Mouse (Mus musculus) limb, embryonic 11.5 days (tissue): ENCODE data around the gene Zfp334. TPM values are rescaled to one million over a fixed set of nuclear protein-coding genes. Genes with fewer than 3 reads are reported as not detected.
A peak's percentile ranks its signal among the peaks of the same experiment; 100 is the strongest.

Experiments used
- ATAC-seq: fragments of 200-750 bp; cut with Nextera tagmentation; 2 replicates; pipeline ENCODE4 v1.8.0; 2017; ENCODE audit warnings: low read depth; ENCODE audit not compliant: insufficient number of reproducible peaks, low FRiP score, low TSS enrichment
- DNase-seq: peaks from one replicate; pipeline ENCODE4 v3.0.0-alpha.2; 2015; ENCODE audit warnings: low spot score
- H3K27ac ChIP-seq: fragments of 300-500 bp; sonication (generic); replicated peaks from 2 replicates; pipeline ENCODE4 v1.5.1; 2014; ENCODE audit warnings: low read depth, mild to moderate bottlenecking, low read length
- H3K27me3 ChIP-seq: fragments of 300-500 bp; sonication (generic); 2 replicates; pipeline ENCODE4 v1.6.1; 2014; ENCODE audit warnings: mild to moderate bottlenecking, low read length, mixed read lengths; ENCODE audit not compliant: control insufficient read depth, insufficient read depth
- H3K36me3 ChIP-seq: fragments of 300-500 bp; sonication (generic); 2 replicates; pipeline ENCODE4 v1.6.1; 2014; ENCODE audit warnings: mild to moderate bottlenecking, low read length, moderate library complexity, mixed read lengths; ENCODE audit not compliant: control insufficient read depth, insufficient read depth
- H3K4me1 ChIP-seq: fragments of 300-500 bp; sonication (generic); 2 replicates; pipeline ENCODE4 v1.6.1; 2014; ENCODE audit warnings: low read length, mixed read lengths; ENCODE audit not compliant: control insufficient read depth, insufficient read depth
- H3K4me2 ChIP-seq: fragments of 300-500 bp; sonication (generic); 2 replicates; pipeline ENCODE4 v1.6.1; 2014; ENCODE audit warnings: low read depth, mild to moderate bottlenecking, moderate library complexity; ENCODE audit not compliant: severe bottlenecking
- H3K4me3 ChIP-seq: fragments of 300-500 bp; sonication (generic); 2 replicates; pipeline ENCODE4 v1.5.1; 2014; ENCODE audit warnings: low read depth, low read length
- H3K9ac ChIP-seq: fragments of 300-500 bp; sonication (generic); 2 replicates; pipeline ENCODE4 v1.6.1; 2014; ENCODE audit warnings: mild to moderate bottlenecking, low read length
- H3K9me3 ChIP-seq: fragments of 300-500 bp; sonication (generic); 2 replicates; pipeline ENCODE4 v1.6.1; 2016; ENCODE audit warnings: low read length; ENCODE audit not compliant: control insufficient read depth
- WGBS: fragments of 180-500 bp; shearing (Covaris S2); extraction: QIAGEN DNeasy Blood & Tissue Kit; methylation state at CpG from one replicate; pipeline ENCODE4 v1.1.7; 2014; 5-methylcytosine and 5-hydroxymethylcytosine counted together
- polyA plus RNA-seq: library from polyadenylated mRNA; unstranded; fragments of >200 nt; fragmentation: Nextera tagmentation; extraction: Ambion mirVana; gene quantifications from 2 replicates; pipeline ENCODE4 v1.2.1, GENCODE M21; 2014

The Zfp334 gene
- polyA plus RNA-seq, 1 experiment from 2014 or later = 19.5 TPM

DNA sequence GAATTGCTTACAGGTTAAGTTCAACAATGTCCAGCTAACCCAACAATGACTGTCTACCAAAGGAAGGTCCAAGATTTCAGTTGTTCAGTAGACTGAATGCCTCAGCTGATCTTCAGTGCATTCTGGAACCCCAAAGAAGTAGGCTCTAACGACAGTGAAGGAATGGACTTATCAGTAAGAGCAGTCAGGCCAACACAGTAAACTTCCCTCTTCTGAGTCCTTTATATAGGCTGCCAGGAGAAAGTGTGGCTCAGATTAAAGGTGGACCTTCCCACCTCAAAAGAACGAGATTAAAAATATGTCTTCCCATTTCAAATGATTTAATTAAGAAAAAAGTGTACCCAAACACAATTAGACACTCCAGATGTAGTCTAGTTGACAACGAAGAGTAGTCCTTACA lies 17.7 kb downstream of the Zfp334 start:
- H3K4me3 ChIP-seq = no peak overlapping the region
- ATAC-seq (no peak), DNase-seq (no peak)
- WGBS = 79% methylated on average over 3 of the region's 3 CpGs
- no peak overlapping the region for H3K27ac ChIP-seq
- peaks cover 4% of the 10 kb centered on the region; the same call in 1 of the 2 replicates for H3K36me3 ChIP-seq
- H3K9me3 ChIP-seq = no peaks in the 10 kb centered on the region
- peaks cover 14% of the 10 kb centered on the region for H3K27me3 ChIP-seq
- H3K9ac ChIP-seq = no peak overlapping the region
- no peak overlapping the region for H3K4me2 ChIP-seq
- no peaks in the 10 kb centered on the region; the same call in 1 of the 2 replicates for H3K4me1 ChIP-seq

GRCm38 (mm10) chr2:165368496-165368895 lies 19.6 kb downstream of the Zfp334 start, which contains the start of gene Zfp663:
Gene Zfp663, minus strand, starts transcription at chr2:165368729.
- Histone ChIP-seq H3K9me3 (no peaks in the 10 kb centered on the region), H3K27ac (no peak within 1 kb of the TSS), H3K36me3 (no peaks in the 10 kb centered on the region), H3K4me1 (0 out of 2 replicates have a peak, but pooled peaks cover 2% of the 10 kb centered on the region), H3K4me2 (peak within 1 kb of the TSS; percentile 56), H3K4me3 (peak within 1 kb of the TSS; percentile 29), H3K9ac (peak within 1 kb of the TSS; percentile 60), H3K27me3 (peaks cover 14% of the 10 kb centered on the region)
- DNase-seq = peak; percentile 60
- 0 out of 2 replicates have a peak, but pooled peaks have one; percentile 41 for ATAC-seq
- WGBS = 2% methylated on average over 27 of the region's 27 CpGs

DNA sequence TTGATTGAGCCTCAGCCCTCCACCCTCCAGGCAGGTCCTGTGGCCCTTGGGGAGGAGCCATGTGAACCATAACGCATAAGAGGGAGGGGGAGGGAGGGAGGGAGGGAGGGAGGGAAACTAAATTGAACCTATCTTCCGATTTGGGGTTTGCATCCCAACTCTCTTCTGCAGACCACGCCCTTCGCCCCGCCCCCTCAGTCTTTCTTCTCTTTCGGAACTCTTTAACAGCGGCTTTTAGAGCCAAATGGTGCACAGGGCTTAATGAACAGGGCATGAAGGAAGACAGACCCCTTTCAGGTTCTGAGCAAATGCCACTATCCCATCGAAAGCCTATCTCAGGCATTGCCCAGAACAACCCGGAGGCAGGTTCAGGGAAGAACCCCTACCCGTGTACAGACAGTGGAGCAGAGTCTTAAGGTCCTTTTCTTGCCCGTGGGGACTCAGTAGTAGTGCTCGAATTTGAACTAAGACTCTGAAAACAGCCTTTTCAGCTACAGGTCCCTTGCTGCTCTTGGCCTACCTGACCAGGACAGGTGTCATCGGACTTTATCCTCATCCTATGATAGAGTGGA lies 20.1 kb downstream of the Zfp334 start:
- Histone ChIP-seq H3K4me2 (peak overlapping the region; percentile 56), H3K4me1 (0 out of 2 replicates have a peak, but pooled peaks cover 2% of the 10 kb centered on the region), H3K27ac (no peak overlapping the region), H3K36me3 (no peaks in the 10 kb centered on the region), H3K9ac (no peak overlapping the region), H3K27me3 (peaks cover 14% of the 10 kb centered on the region), H3K4me3 (peak overlapping the region; percentile 29), H3K9me3 (no peaks in the 10 kb centered on the region)
- DNase-seq = peak; percentile 45
- 3% methylated on average over 12 of the region's 13 CpGs for WGBS
- ATAC-seq = no peak

GRCm38 (mm10) chr2:165367047-165367520 lies 21.0 kb downstream of the Zfp334 start:
- no peak overlapping the region for H3K27ac ChIP-seq
- ATAC-seq (no peak), DNase-seq (peak; percentile 40)
- H3K4me3 ChIP-seq = no peak overlapping the region
- 16% methylated on average over 5 of the region's 8 CpGs for WGBS
- H3K27me3 ChIP-seq = peaks cover 14% of the 10 kb centered on the region
- no peaks in the 10 kb centered on the region for H3K36me3 ChIP-seq
- no peak overlapping the region for H3K4me2 ChIP-seq
- H3K9me3 ChIP-seq = no peaks in the 10 kb centered on the region
- H3K4me1 ChIP-seq = 0 out of 2 replicates have a peak, but pooled peaks cover 2% of the 10 kb centered on the region
- no peak overlapping the region for H3K9ac ChIP-seq

GRCm38 (mm10) chr2:165364334-165365091 lies 23.5 kb downstream of the Zfp334 start:
- ATAC-seq = no peak
- WGBS = 12% methylated on average over 21 of the region's 21 CpGs
- Histone ChIP-seq H3K4me1 (0 out of 2 replicates have a peak, but pooled peaks cover 2% of the 10 kb centered on the region), H3K4me2 (peak overlapping the region; percentile 15; the same call in 1 of the 2 replicates), H3K27ac (no peak overlapping the region), H3K9me3 (no peaks in the 10 kb centered on the region), H3K9ac (peak overlapping the region; percentile 7; the same call in 1 of the 2 replicates), H3K4me3 (no peak overlapping the region), H3K27me3 (peaks cover 14% of the 10 kb centered on the region), H3K36me3 (no peaks in the 10 kb centered on the region)
- peak; percentile 82 for DNase-seq

- Histone ChIP-seq H3K4me2 (no peak overlapping the region), H3K4me3 (no peak overlapping the region), H3K9ac (no peak overlapping the region), H3K27me3 (peaks cover 6% of the 10 kb centered on the region), H3K36me3 (no peaks in the 10 kb centered on the region), H3K4me1 (0 out of 2 replicates have a peak, but pooled peaks cover 2% of the 10 kb centered on the region), H3K9me3 (no peaks in the 10 kb centered on the region), H3K27ac (no peak overlapping the region)
- DNase-seq (no peak), ATAC-seq (no peak)
- WGBS = 90% methylated on average over 6 of the region's 6 CpGs
These were observed 24.8 kb downstream of the Zfp334 start for GRCm38 (mm10) chr2:165363282-165363681.

DNA sequence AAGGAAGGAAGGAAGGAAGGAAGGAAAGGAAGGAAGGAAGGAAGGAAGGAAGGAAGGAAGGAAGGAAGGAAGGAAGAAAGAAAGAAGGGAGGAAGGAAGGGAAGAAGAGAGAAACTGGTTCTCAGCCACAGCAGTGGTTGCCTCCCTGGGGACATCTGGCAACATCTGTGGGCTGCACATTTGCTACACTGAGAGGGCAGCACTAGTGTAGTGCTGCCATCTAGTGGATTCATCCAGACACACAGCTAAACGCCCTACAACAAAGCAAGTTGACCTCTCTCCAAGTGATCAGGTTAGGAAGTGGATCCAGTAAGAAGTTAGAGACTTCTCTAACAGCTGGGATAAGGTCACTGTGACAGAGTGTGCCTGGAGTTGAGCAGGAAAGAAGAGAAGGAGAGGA lies 27.2 kb downstream of the Zfp334 start:
- H3K9me3 ChIP-seq = no peaks in the 10 kb centered on the region

GRCm38 (mm10) chr2:165351828-165352513 lies 36.1 kb downstream of the Zfp334 start:
- H3K4me1 ChIP-seq = no peaks in the 10 kb centered on the region
- DNase-seq (no peak), ATAC-seq (no peak)
- no peak overlapping the region for H3K27ac ChIP-seq
- WGBS = 94% methylated on average over 20 of the region's 20 CpGs
- H3K4me2 ChIP-seq = no peak overlapping the region
- H3K27me3 ChIP-seq = no peaks in the 10 kb centered on the region
- H3K36me3 ChIP-seq = no peaks in the 10 kb centered on the region
- no peak overlapping the region for H3K4me3 ChIP-seq
- peaks cover 6% of the 10 kb centered on the region; the same call in 1 of the 2 replicates for H3K9me3 ChIP-seq
- no peak overlapping the region for H3K9ac ChIP-seq

More for the DNA sequence above, 27.2 kb downstream of the Zfp334 start:
- DNase-seq (peak; percentile 86), ATAC-seq (no peak)
- no peak overlapping the region for H3K27ac ChIP-seq
- H3K4me3 ChIP-seq = no peak overlapping the region
- H3K27me3 ChIP-seq = no peaks in the 10 kb centered on the region
- H3K4me2 ChIP-seq = no peak overlapping the region
- WGBS = 3% methylated on average over 1 of the region's 1 CpGs
- H3K36me3 ChIP-seq = no peaks in the 10 kb centered on the region
- H3K9ac ChIP-seq = no peak overlapping the region
- H3K4me1 ChIP-seq = 0 out of 2 replicates have a peak, but pooled peaks cover 2% of the 10 kb centered on the region
